Comparison of ENCODE assay signal across 10 mouse cellular contexts in the genomic region with DNA sequence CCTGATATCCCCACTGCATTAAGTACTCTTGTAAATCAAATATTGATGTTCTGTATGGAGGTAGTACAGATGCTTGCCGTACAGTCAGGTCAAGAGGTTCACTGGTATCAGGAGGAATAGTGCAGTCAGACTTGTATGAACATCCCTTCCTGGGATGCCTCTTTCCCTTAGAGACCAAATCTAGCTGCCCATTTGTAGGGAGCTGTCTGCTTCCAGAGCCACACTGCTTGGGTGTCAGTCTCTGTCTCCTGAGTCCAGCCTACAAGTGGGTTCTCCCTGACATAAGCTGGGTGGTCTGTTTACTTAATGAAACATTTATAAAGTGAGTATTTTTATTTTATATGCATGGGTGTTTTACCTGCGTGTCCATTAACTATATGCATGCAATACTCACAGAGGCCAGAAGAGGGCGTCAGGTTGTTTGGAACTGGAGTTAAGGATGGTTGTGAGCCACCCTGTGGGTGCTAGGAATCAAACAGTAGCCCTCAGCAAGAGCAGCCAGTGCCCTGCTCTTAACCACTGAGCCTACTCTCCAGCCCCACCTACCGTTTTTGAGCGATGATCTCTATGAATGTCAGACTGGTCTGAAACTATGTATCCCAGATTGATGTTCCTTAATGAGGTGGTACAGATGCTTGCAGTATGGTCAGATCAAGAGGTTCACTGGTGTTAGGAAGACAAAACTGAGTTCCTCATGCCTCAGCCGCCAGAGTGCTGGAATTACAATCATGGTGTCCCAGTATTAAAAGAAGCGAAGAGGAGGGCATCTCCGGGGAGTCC. TPM values are rescaled to one million over a fixed set of nuclear protein-coding genes. Genes with fewer than 3 reads are reported as not detected.
DNase-seq lines count a peak whose midpoint lies in the region; ATAC-seq and TF ChIP-seq lines count a peak whose summit lies in the region.
"Had no signal": no experiment of that assay in that cellular context is flagged by ENCODE, and none has a peak within 500 bp of the region (broad histone marks: within the 10 kb centered on the region; RNA-seq: fewer than 3 reads in every experiment).

No protein-coding gene starts in this region.

- WGBS in kidney, postnatal 0 days = 87% methylated on average over 8 of the region's 8 CpGs

- DNase-seq in kidney, postnatal 0 days (ENCODE audit: low spot score) = no peak
- DNase-seq in kidney, adult 8-10 months = no peak
- peak; percentile 69 for DNase-seq in 3T3-L1 (ENCODE audit: low read depth, low spot score)
- DNase-seq in CD4-positive helper T cell, adult 2 months (ENCODE audit: low read depth, low spot score) = peak; percentile 33
- no peak for DNase-seq in gastrocnemius, postnatal 36 days
- DNase-seq in Muller cell, postnatal 12 days (ENCODE audit: inconsistent ontology term) = no peak
- DNase-seq: cerebellum, adult 9-11 months; kidney, adult 11 months had no signal

- H3K36me3 ChIP-seq in kidney, postnatal 0 days (ENCODE audit: insufficient read depth, low read length) = no peaks in the 10 kb centered on the region

- H3K4me2 ChIP-seq in kidney, postnatal 0 days (ENCODE audit: low read length) = no peak overlapping the region
- H3K4me2 ChIP-seq: embryonic facial prominence, embryonic 15.5 days had no signal

- ATAC-seq in kidney, postnatal 0 days (replicated peaks; ENCODE audit: low FRiP score, low read depth) = 0 out of 2 replicates have a peak, but pooled peaks have one; percentile 3

- TF ChIP-seq CTCF in kidney, postnatal 0 days (IDR thresholded peaks at IDR 0.05; ENCODE audit: low read depth) = peak; percentile 45; the same call in 1 of the 2 replicates
- 0 out of 2 replicates have a peak, but pooled peaks have one; percentile 40 for TF ChIP-seq CTCF in bone marrow macrophage, adult 2 months (IDR thresholded peaks at IDR 0.05; ENCODE audit: low read depth, low read length)

- H3K27ac ChIP-seq in kidney, postnatal 0 days = no peak overlapping the region
- no peak overlapping the region for H3K27ac ChIP-seq in bone marrow macrophage, adult 2 months (ENCODE audit: insufficient read depth, low read depth, low read length)
- H3K27ac ChIP-seq: embryonic facial prominence, embryonic 15.5 days had no signal

- 0 out of 2 replicates have a peak, but pooled peaks cover 3% of the 10 kb centered on the region for H3K4me1 ChIP-seq in kidney, postnatal 0 days (replicated peaks; ENCODE audit: insufficient read depth, low read length)
- peaks cover 37% of the 10 kb centered on the region for H3K4me1 ChIP-seq in bone marrow macrophage, adult 2 months (ENCODE audit: control insufficient read depth, insufficient read depth, low read length)
- H3K4me1 ChIP-seq: embryonic facial prominence, embryonic 15.5 days had no signal

- no peak overlapping the region for H3K4me3 ChIP-seq in kidney, postnatal 0 days (replicated peaks; ENCODE audit: low read depth, low read length)
- no peak overlapping the region for H3K4me3 ChIP-seq in bone marrow macrophage, adult 2 months (ENCODE audit: insufficient read depth, low read length)
- H3K4me3 ChIP-seq: embryonic facial prominence, embryonic 15.5 days had no signal

- intact Hi-C loops in gastrocnemius, postnatal 36 days (cut with DNase I) = no loop called here

- no peak for TF ChIP-seq POLR2A in bone marrow macrophage, adult 2 months (IDR thresholded peaks at IDR 0.05; ENCODE audit: borderline replicate concordance, low read depth, low read length)

- no peaks in the 10 kb centered on the region for H3K27me3 ChIP-seq in kidney, postnatal 0 days (ENCODE audit: insufficient read depth, low read length)
- H3K27me3 ChIP-seq: embryonic facial prominence, embryonic 15.5 days had no signal

- H3K9me3 ChIP-seq in kidney, postnatal 0 days (replicated peaks; ENCODE audit: low read length) = no peaks in the 10 kb centered on the region
- H3K9me3 ChIP-seq: embryonic facial prominence, embryonic 15.5 days had no signal

- H3K9ac ChIP-seq in kidney, postnatal 0 days (ENCODE audit: low read depth, low read length) = no peak overlapping the region
- H3K9ac ChIP-seq: embryonic facial prominence, embryonic 15.5 days had no signal

RNA-seq across cellular contexts. Expression of a gene that starts 7.2 kb away (rescaled TPM):
- polyA plus RNA-seq in kidney, postnatal 0 days (2015; fragmentation: Nextera tagmentation; extraction: Ambion mirVana) = 18.5 and 20.9 TPM in 2 replicates
- 20.3 and 21.4 TPM in 2 replicates for polyA plus RNA-seq in bone marrow macrophage, adult 2 months (2012; ENCODE audit: insufficient read depth, insufficient read length, missing spikeins)
- total RNA-seq in gastrocnemius, postnatal 36 days (2021) = 10 to 100 TPM; 22.1 to 23.9 TPM

RNA-seq across cellular contexts. Expression of a gene that starts 37.6 kb away (rescaled TPM):
- 4.8 and 5.0 TPM in 2 replicates for polyA plus RNA-seq in kidney, postnatal 0 days (2015; fragmentation: Nextera tagmentation; extraction: Ambion mirVana)
- polyA plus RNA-seq in bone marrow macrophage, adult 2 months (2012; ENCODE audit: insufficient read depth, insufficient read length, missing spikeins) = 0.91 and 0.99 TPM in 2 replicates
- 1 to 10 TPM; 5.6 to 6.0 TPM for total RNA-seq in gastrocnemius, postnatal 36 days (2021)

Comparison
In these comparisons a context has a peak if more than half of its experiments do, and no peak if none do; other contexts are left out.
1. DNase-seq: peak in 3T3-L1 (single experiment) and CD4-positive helper T cell, adult 2 months (single experiment); none in kidney, postnatal 0 days (single experiment), kidney, adult 8-10 months (0 of 2), gastrocnemius, postnatal 36 days (0 of 2) and Muller cell, postnatal 12 days (single experiment).